Mouse (Mus musculus) embryonic fibroblast, embryonic 13.5 days (primary cell): Measurements from ENCODE around the gene Tppp2. TPM values are rescaled to one million over a fixed set of nuclear protein-coding genes. Genes with fewer than 3 reads are reported as not detected.

ENCODE experiments used
- H3K27ac ChIP-seq: 2 replicates; pipeline ENCODE4 v1.5.1; 2012; ENCODE audit warnings: low read length, control low read depth, inconsistent platforms; ENCODE audit not compliant: insufficient read depth
- H3K4me1 ChIP-seq: 2 replicates; pipeline ENCODE4 v1.6.1; 2011; ENCODE audit warnings: low read length; ENCODE audit not compliant: control insufficient read depth, insufficient read depth
- H3K4me3 ChIP-seq: 2 replicates; pipeline ENCODE4 v1.5.1; 2011; ENCODE audit warnings: mild to moderate bottlenecking, control low read depth, low read length; ENCODE audit not compliant: insufficient read depth
- CTCF ChIP-seq: IDR thresholded peaks from 2 replicates; pipeline ENCODE4 v1.5.1; 2011; ENCODE audit warnings: mild to moderate bottlenecking, control low read depth, low read length, moderate library complexity, borderline replicate concordance; ENCODE audit not compliant: insufficient read depth
- POLR2A ChIP-seq: IDR thresholded peaks from 2 replicates; pipeline ENCODE4 v1.6.1; 2011; ENCODE audit warnings: low read depth, mild to moderate bottlenecking, control low read depth, low read length, moderate library complexity
- polyA plus RNA-seq: library from polyadenylated mRNA; stranded (reverse); fragments of >200 nt; gene quantifications from 2 replicates; pipeline ENCODE4 v1.2.4, GENCODE M21; 2011; ENCODE audit warnings: low read depth; ENCODE audit not compliant: missing spikeins, insufficient read length

Tppp2 gene
- polyA plus RNA-seq, 1 experiment: not detected

GRCm38 (mm10) chr14:51942236-51942635 is 24.0 kb downstream of the Tppp2 start:
- no peak for TF ChIP-seq CTCF
- peaks cover 4% of the 10 kb centered on the region for H3K4me1 ChIP-seq
- H3K4me3 ChIP-seq: no peak overlapping the region
- H3K27ac ChIP-seq: no peak overlapping the region

- Histone ChIP-seq H3K27ac (no peak overlapping the region), H3K4me3 (no peak overlapping the region), H3K4me1 (peaks cover 4% of the 10 kb centered on the region)
- no peak for TF ChIP-seq POLR2A
Observed at GRCm38 (mm10) chr14:51943336-51943735, 25.1 kb downstream of the Tppp2 start.

GRCm38 (mm10) chr14:51960316-51960715 is 42.1 kb downstream of the Tppp2 start:
- H3K4me1 ChIP-seq: peaks cover 7% of the 10 kb centered on the region
- TF ChIP-seq CTCF: no peak
- TF ChIP-seq POLR2A: no peak
- no peak overlapping the region for H3K4me3 ChIP-seq
- peak overlapping the region; percentile 89 for H3K27ac ChIP-seq

- TF ChIP-seq POLR2A: no peak
- TF ChIP-seq CTCF: no peak
- Histone ChIP-seq H3K4me3 (no peak overlapping the region), H3K27ac (no peak overlapping the region), H3K4me1 (no peaks in the 10 kb centered on the region)
Observed at GRCm38 (mm10) chr14:51967400-51967799, 49.2 kb downstream of the Tppp2 start.

Other genes with a start within 250 kb of the Tppp2 start
- not detected in 2 replicates for gene Gm17079, start 223.0 kb upstream of the Tppp2 start, polyA plus RNA-seq
- gene Gm5800, start 201.2 kb upstream of the Tppp2 start, polyA plus RNA-seq: not detected in 2 replicates
- not detected in 2 replicates for gene Ang4, start 144.8 kb upstream of the Tppp2 start, polyA plus RNA-seq
- not detected in 2 replicates for gene AY358078, start 118.4 kb upstream of the Tppp2 start, polyA plus RNA-seq
- not detected in 2 replicates for gene Ear6, start 64.7 kb upstream of the Tppp2 start, polyA plus RNA-seq
- gene Mettl17, start 33.6 kb upstream of the Tppp2 start, polyA plus RNA-seq: 14.0 and 16.7 TPM in 2 replicates
- gene Slc39a2, start 25.5 kb upstream of the Tppp2 start, polyA plus RNA-seq: 1.1 and 3.2 TPM in 2 replicates
- 7.2 and 17.2 TPM in 2 replicates for gene Ndrg2, start 4.3 kb upstream of the Tppp2 start, polyA plus RNA-seq
- not detected in 2 replicates for gene Rnase13, start 4.3 kb downstream of the Tppp2 start, polyA plus RNA-seq
- gene Arhgef40, start 66.3 kb downstream of the Tppp2 start, polyA plus RNA-seq: 109 and 119 TPM in 2 replicates
- 0.95 TPM in 1 of 2 replicates, not detected in the other for gene Tmem253, start 97.2 kb downstream of the Tppp2 start, polyA plus RNA-seq
- 27.5 and 33.1 TPM in 2 replicates for gene Zfp219, start 102.3 kb downstream of the Tppp2 start, polyA plus RNA-seq
- not detected in 2 replicates for gene Olfr221, start 124.0 kb downstream of the Tppp2 start, polyA plus RNA-seq
- gene Hnrnpc, start 185.6 kb downstream of the Tppp2 start, polyA plus RNA-seq: 402 and 479 TPM in 2 replicates
- gene Rpgrip1, start 192.3 kb downstream of the Tppp2 start, polyA plus RNA-seq: 1.8 and 3.7 TPM in 2 replicates